Mouse (Mus musculus) limb, embryonic 13.5 days (tissue): Measurements from ENCODE around the gene Hypm. TPM values are rescaled to one million over a fixed set of nuclear protein-coding genes. Genes with fewer than 3 reads are reported as not detected.

ENCODE experiments used
- ATAC-seq: fragments of 200-750 bp; cut with Nextera tagmentation; 2 replicates; pipeline ENCODE4 v1.8.0; 2017; ENCODE audit warnings: low read depth, moderate number of reproducible peaks, moderate TSS enrichment; ENCODE audit not compliant: low FRiP score
- H3K27ac ChIP-seq: fragments of 300-500 bp; sonication (generic); 2 replicates; pipeline ENCODE4 v1.5.1; 2015; ENCODE audit warnings: inconsistent platforms, mild to moderate bottlenecking, moderate library complexity
- H3K27me3 ChIP-seq: fragments of 300-500 bp; sonication (generic); 2 replicates; pipeline ENCODE4 v1.6.1; 2015; ENCODE audit warnings: mild to moderate bottlenecking, inconsistent platforms
- H3K36me3 ChIP-seq: fragments of 300-500 bp; sonication (generic); 2 replicates; pipeline ENCODE4 v1.6.1; 2015; ENCODE audit warnings: inconsistent platforms, mild to moderate bottlenecking, moderate library complexity
- H3K4me1 ChIP-seq: fragments of 300-500 bp; sonication (generic); 2 replicates; pipeline ENCODE4 v1.6.1; 2015; ENCODE audit warnings: inconsistent platforms
- H3K4me2 ChIP-seq: fragments of 300-500 bp; sonication (generic); replicated peaks from 2 replicates; pipeline ENCODE4 v1.6.1; 2015; ENCODE audit warnings: inconsistent platforms, mild to moderate bottlenecking, moderate library complexity
- H3K4me3 ChIP-seq: fragments of 300-500 bp; sonication (generic); 2 replicates; pipeline ENCODE4 v1.5.1; 2015; ENCODE audit warnings: moderate library complexity, mild to moderate bottlenecking, inconsistent platforms
- H3K9ac ChIP-seq: fragments of 300-500 bp; sonication (generic); 2 replicates; pipeline ENCODE4 v1.6.1; 2015; ENCODE audit warnings: mild to moderate bottlenecking, inconsistent platforms
- H3K9me3 ChIP-seq: fragments of 300-500 bp; sonication (generic); 2 replicates; pipeline ENCODE4 v1.6.1; 2016; ENCODE audit warnings: inconsistent platforms
- WGBS: fragments of 180-500 bp; shearing (Covaris S2); methylation state at CpG from one replicate; pipeline ENCODE4 v1.1.7; 2015; 5-methylcytosine and 5-hydroxymethylcytosine counted together
- polyA plus RNA-seq: library from polyadenylated mRNA; unstranded; fragments of >200 nt; fragmentation: Nextera tagmentation; extraction: Ambion mirVana; gene quantifications from 2 replicates; pipeline ENCODE4 v1.2.1, GENCODE M21; 2015

Gene Hypm
- not detected in 2 replicates for polyA plus RNA-seq

GRCm38 (mm10) chrX:9846628-9847027, at the start of gene Hypm:
TSS of gene Hypm (plus strand) at chrX:9846928.
- H3K27me3 ChIP-seq: no peaks in the 10 kb centered on the region
- no peak for ATAC-seq
- H3K4me3 ChIP-seq: no peak within 1 kb of the TSS
- H3K36me3 ChIP-seq: no peaks in the 10 kb centered on the region
- no peaks in the 10 kb centered on the region for H3K4me1 ChIP-seq
- no peaks in the 10 kb centered on the region for H3K9me3 ChIP-seq
- 79% methylated on average over 3 of the region's 3 CpGs for WGBS
- H3K9ac ChIP-seq: no peak within 1 kb of the TSS
- H3K4me2 ChIP-seq: no peak within 1 kb of the TSS
- H3K27ac ChIP-seq: no peak within 1 kb of the TSS

GRCm38 (mm10) chrX:9810101-9810500, 36.6 kb upstream of the Hypm start:
- H3K27ac ChIP-seq: no peak overlapping the region
- ATAC-seq: no peak
- H3K4me1 ChIP-seq: no peaks in the 10 kb centered on the region
- no peaks in the 10 kb centered on the region for H3K27me3 ChIP-seq
- no peak overlapping the region for H3K4me3 ChIP-seq
- no peaks in the 10 kb centered on the region for H3K36me3 ChIP-seq
- no peaks in the 10 kb centered on the region for H3K9me3 ChIP-seq
- WGBS: 86% methylated on average over 1 of the region's 1 CpGs
- no peak overlapping the region for H3K4me2 ChIP-seq
- no peak overlapping the region for H3K9ac ChIP-seq

DNA sequence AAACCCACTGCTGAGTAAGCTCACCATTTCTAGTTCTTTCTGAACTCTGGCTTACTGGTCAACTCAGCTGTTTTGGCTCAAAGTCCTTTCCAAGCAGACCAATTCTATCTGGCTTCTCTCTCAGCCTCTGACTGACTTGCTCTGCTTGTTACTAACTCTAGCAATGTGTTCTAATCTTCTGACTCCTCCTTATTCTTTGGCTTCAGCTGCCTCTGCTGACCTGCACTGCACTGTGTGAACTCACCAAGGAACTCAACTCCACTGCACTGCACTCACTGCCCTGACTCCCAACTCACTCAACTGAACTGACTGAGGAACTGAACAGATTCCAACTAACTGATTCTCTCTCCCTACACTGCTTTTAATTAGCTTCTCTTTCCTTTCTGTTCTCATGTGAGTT, 34.3 kb upstream of the Hypm start:
- Histone ChIP-seq H3K4me3 (no peak overlapping the region), H3K36me3 (no peaks in the 10 kb centered on the region), H3K9ac (no peak overlapping the region), H3K27me3 (no peaks in the 10 kb centered on the region), H3K4me2 (no peak overlapping the region), H3K4me1 (no peaks in the 10 kb centered on the region), H3K27ac (no peak overlapping the region), H3K9me3 (no peaks in the 10 kb centered on the region)
- ATAC-seq: no peak

DNA sequence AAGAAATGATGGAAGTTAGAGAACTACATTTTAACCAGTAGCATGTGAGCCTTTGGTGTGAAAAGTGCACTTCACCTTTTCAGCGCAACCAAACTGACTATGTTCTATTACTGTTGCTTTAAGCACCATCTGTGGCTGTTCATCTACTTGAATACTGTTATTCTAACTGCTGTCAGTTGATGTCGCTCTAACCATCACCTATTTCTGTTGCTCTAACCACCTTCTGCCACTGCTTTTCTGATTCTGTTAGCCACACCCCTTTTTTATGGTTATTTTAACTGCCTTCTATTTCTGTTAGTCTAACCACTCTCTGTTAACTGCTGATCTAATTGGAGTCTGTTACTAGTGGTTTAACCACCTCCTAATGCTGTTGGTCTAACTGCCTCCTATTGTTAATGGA, 11.9 kb upstream of the Hypm start:
- WGBS: 65% methylated on average over 2 of the region's 2 CpGs
- Histone ChIP-seq H3K27ac (no peak overlapping the region), H3K9me3 (no peaks in the 10 kb centered on the region), H3K9ac (no peak overlapping the region), H3K4me2 (no peak overlapping the region), H3K27me3 (no peaks in the 10 kb centered on the region), H3K4me3 (no peak overlapping the region), H3K36me3 (no peaks in the 10 kb centered on the region), H3K4me1 (no peaks in the 10 kb centered on the region)
- ATAC-seq: no peak

GRCm38 (mm10) chrX:9849403-9849802, 2.7 kb downstream of the Hypm start, which contains the start of gene H2al3:
TSS of gene H2al3 (plus strand) at chrX:9849703.
- H3K9ac ChIP-seq: no peak within 1 kb of the TSS
- no peaks in the 10 kb centered on the region for H3K27me3 ChIP-seq
- no peaks in the 10 kb centered on the region for H3K36me3 ChIP-seq
- H3K4me3 ChIP-seq: no peak within 1 kb of the TSS
- no peaks in the 10 kb centered on the region for H3K4me1 ChIP-seq
- no peak within 1 kb of the TSS for H3K4me2 ChIP-seq
- no peak within 1 kb of the TSS for H3K27ac ChIP-seq
- WGBS: 58% methylated on average over 1 of the region's 1 CpGs
- ATAC-seq: no peak
- H3K9me3 ChIP-seq: no peaks in the 10 kb centered on the region

DNA sequence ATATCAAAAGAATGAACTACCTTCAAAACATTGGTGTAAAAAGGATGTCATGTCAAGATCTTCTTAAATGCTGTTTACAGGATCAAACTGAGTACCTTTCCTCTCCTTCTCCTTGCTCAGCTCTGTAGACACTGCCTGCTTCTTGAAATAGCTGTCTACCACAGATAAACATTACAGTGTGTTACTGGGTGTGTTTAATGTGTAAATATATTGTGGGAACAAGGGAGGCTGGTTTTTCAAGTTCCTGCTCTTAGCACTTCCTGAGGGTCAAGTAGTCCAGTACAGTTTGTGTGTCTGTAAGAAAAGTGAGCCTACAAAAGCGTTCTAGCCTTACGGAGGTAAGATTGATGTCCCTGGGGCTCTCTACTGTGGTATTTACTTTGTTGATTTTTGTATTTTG, 15.1 kb downstream of the Hypm start:
- Histone ChIP-seq H3K9ac (no peak overlapping the region), H3K4me2 (no peak overlapping the region), H3K27ac (no peak overlapping the region), H3K4me3 (no peak overlapping the region), H3K4me1 (no peaks in the 10 kb centered on the region), H3K9me3 (no peaks in the 10 kb centered on the region), H3K27me3 (no peaks in the 10 kb centered on the region), H3K36me3 (no peaks in the 10 kb centered on the region)
- 84% methylated on average over 2 of the region's 2 CpGs for WGBS
- no peak for ATAC-seq

DNA sequence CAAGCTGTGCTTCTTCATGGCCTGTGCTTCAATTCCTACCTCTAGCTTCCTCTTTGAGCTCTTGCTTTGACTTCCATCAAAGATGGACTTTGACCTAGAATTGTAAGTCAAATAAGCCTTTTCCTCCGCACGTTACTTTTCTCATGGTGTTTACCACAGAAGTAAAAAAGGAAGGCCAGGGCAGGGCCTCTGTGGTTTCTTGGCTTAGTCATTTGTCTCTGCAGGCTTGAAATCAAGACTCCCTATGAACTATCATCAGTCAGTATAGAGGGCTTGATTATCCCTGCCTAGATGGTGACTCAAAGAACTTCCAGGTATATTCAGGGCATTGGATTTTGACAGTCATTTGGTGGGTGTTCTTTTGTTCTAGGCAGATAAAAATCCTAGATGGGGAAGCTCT, 28.8 kb downstream of the Hypm start:
- WGBS: 89% methylated on average over 2 of the region's 2 CpGs
- H3K36me3 ChIP-seq: no peaks in the 10 kb centered on the region

GRCm38 (mm10) chrX:9885322-9885721, 38.6 kb downstream of the Hypm start, which contains the start of gene Sytl5:
TSS of gene Sytl5 (plus strand) at chrX:9885622.
- no peak within 1 kb of the TSS for H3K4me3 ChIP-seq
- H3K27me3 ChIP-seq: no peaks in the 10 kb centered on the region
- no peaks in the 10 kb centered on the region for H3K4me1 ChIP-seq
- H3K9ac ChIP-seq: no peak within 1 kb of the TSS
- no peak for ATAC-seq
- no peak within 1 kb of the TSS for H3K4me2 ChIP-seq
- H3K9me3 ChIP-seq: no peaks in the 10 kb centered on the region
- 64% methylated on average over 2 of the region's 2 CpGs for WGBS
- no peaks in the 10 kb centered on the region for H3K36me3 ChIP-seq
- no peak within 1 kb of the TSS for H3K27ac ChIP-seq

More for the DNA sequence above, 28.8 kb downstream of the Hypm start:
- no peaks in the 10 kb centered on the region for H3K9me3 ChIP-seq
- no peak overlapping the region for H3K4me3 ChIP-seq
- H3K27me3 ChIP-seq: no peaks in the 10 kb centered on the region
- H3K4me1 ChIP-seq: no peaks in the 10 kb centered on the region
- no peak overlapping the region for H3K9ac ChIP-seq
- ATAC-seq: no peak
- no peak overlapping the region for H3K4me2 ChIP-seq
- no peak overlapping the region for H3K27ac ChIP-seq

Other genes with a start within 250 kb of the Hypm start
- gene Dynlt3, start 183.9 kb upstream of the Hypm start, polyA plus RNA-seq: 29.1 and 29.5 TPM in 2 replicates
- gene H2al3, start 2.8 kb downstream of the Hypm start, polyA plus RNA-seq: 0.29 TPM in 1 of 2 replicates, not detected in the other
- gene Sytl5, start 38.7 kb downstream of the Hypm start, polyA plus RNA-seq: 0.61 and 0.68 TPM in 2 replicates